Mouse (Mus musculus): Measurements from ENCODE around the gene Mtcl1.

GRCm38 (mm10) chr17:66486576-66486975, 37.0 kb upstream of the Mtcl1 start:
- TF ChIP-seq CTCF (IDR thresholded peaks at IDR 0.05; ENCODE audit: low read depth, low read length) (no peak), POLR2A (IDR thresholded peaks at IDR 0.05; ENCODE audit: borderline replicate concordance, low read depth, low read length) (no peak)
